Mouse (Mus musculus): ENCODE results near the gene Csnk1g1. TPM values are rescaled to one million over a fixed set of nuclear protein-coding genes. Genes with fewer than 3 reads are reported as not detected.

The Csnk1g1 gene
- total RNA-seq (2021): 10 to 100 TPM; 12.4 to 13.7 TPM
- long read RNA-seq, experiment 1, partial matches to known transcripts: 1 of 2 reads
- long read RNA-seq, experiment 1, other reads (novel, unspliced or antisense): 1 of 2 reads
- long read RNA-seq, experiment 2, full-length matches to known transcripts: 1 of 2 reads
- long read RNA-seq, experiment 2, partial matches to known transcripts: 0 of 2 reads
- long read RNA-seq, experiment 2, other reads (novel, unspliced or antisense): 1 of 2 reads

DNA sequence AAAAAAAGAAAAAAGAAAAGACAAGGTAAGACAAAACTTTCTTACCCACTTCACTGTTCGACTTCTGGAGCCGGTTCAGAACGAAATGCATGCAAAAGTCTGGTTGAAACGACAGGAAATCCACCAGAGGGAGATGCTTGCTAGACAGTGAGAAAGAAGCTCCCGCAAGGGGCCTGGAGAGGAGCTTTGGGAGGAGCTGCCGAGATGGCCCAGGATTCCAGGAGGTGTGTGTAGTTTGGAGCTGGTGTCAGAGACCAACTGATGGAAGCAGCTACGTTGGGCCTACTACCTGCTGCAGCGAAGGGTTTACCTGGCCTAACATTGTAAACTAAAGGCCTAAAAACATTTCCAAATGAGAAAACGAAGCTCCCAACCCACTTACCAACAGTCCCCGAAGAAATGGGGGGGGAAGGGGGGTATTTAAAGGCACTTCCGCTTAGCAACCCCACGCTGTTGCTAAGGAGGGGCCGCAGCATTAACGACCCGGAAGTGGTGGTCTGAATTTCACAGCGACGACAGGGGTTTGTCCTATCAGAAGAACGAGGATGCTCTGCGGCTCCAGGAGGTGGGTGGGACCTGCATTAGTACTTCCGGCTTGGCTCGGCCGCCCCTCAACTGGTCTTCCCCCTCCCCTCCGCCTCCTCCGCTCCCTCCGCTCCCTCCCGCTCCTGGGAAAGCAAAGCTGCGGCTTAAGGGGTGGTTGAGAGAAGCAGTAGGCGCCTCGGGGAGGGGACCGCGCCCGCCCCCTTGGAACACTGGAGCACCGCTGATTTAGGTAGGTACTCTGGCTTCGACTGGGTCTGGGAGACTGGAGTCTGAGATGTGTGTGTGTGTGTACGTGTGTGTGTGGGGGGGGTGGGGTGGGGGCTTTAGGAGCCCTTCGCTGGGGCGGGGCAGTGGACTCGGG, at the start of gene Csnk1g1, which contains the start of gene Trip4:
Gene Csnk1g1, plus strand, starts transcription at position 531 of the 907 bp plus-strand sequence.
Gene Trip4, minus strand, starts transcription at position 401 of the 907 bp plus-strand sequence.
- intact Hi-C loops (cut with DNase I): loop anchor here (2.0 to 10.0 kb wide), 2 partner anchors 96 to 176 kb away; no protein-coding TSS in a partner anchor

DNA sequence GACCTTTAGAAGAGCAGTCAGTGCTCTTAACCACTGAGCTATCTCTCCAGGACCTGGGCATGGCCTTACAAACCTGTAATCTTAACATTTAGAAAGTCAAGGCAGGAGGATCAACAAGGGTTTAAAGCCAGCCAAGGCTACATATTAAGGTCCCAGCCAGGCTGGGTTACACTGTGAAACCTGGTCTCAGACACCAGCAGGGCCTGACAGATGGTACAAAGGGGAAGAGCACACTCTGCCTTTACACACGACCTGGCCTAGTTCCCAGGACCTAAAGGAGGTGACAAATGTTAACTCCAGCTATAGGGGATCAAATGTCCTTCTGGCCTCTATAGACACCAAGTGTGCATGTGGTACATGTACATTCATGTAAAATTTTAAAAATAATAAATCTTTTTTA, 49.1 kb upstream of the Csnk1g1 start:
- intact Hi-C loops (cut with DNase I): no loop called here
- DNase-seq: no peak

More for the DNA sequence above, at the start of gene Csnk1g1, which contains the start of gene Trip4:
- peak; percentile 92 to 93 for DNase-seq

DNA sequence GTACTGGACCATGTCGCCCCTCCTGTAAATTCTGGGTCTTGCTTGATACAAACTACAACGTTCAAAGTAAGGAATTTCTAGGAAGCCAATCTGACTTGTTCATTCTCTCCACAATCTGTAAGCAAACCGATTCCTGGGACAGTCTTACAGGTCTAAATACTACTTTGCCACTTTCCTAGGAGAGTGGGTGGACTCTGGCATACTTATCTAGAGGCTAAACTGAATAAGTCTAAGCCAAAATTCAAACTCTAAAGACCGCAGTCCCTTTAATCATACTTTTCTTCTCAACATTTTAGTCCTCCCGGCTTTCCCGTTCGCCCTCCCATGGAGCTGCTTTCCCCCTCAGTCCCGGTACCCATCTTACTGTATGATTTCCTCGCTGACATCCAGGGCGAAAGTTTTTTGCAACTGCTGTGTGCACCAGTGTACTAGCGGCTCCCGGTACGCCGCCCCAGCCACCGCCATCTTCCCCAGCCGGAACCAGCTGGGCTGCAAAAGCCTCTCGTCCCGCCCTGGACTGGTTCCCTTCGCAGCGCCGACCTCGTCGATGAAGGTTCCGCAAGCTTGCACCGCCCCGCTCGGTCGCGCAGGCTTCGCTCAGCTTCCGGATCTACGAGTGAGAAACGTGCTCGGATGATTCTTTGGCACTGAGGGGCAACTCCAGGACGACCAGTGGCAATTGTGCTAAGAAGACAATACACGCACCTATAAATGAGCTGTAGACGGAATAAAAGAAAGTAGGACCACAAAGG, 24.0 kb upstream of the Csnk1g1 start:
- intact Hi-C loops (cut with DNase I): no loop called here

DNA sequence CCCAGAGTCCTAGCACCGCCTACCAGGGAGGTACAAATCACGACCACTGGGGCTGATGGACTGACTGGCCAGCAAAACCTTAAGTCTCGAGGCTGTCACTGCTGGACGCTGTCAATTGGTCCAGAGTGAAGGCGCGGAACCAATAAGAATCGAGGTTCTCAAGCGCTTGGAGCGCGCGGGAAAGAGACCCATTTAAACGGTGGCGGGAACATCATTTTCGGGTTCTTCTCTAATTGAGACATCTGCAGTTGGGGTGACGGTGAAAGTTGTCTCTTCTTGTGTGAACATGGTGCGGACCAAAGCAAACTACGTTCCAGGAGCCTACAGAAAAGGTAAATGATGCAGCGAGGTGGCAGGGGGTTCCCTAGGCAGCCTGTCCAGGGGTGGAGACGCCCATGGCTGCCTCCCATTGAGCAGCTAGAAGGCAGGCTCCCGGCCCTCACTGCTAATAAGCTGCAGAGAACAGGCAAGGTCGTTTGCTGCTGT, 18.5 kb upstream of the Csnk1g1 start, which contains the start of gene Pclaf:
Gene Pclaf, plus strand, starts transcription at position 95 of the 486 bp plus-strand sequence.
- intact Hi-C loops (cut with DNase I): no loop called here
- peak; percentile 62 to 68 for DNase-seq

More for the DNA sequence above, 24.0 kb upstream of the Csnk1g1 start:
- peak; percentile 90 to 94 for DNase-seq

DNA sequence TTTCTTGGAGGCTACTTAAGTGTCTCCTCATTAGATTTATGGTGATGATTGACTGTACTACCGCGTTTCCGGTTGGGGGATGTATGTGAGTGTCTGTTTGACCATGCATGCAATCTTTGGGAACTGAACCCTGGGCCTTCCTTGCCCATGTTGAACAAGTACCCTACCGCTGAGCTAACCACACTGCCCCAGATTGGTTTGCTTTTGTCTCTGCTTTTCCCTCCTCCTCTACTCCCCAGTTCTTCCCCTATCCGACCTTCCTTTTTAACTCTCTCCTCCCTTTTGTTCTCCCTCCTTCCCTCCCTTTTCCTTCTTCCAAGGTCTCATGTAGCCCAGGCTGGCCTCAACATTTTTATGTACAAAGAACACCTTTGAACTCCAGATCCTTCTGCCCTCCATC, 17.6 kb upstream of the Csnk1g1 start:
- intact Hi-C loops (cut with DNase I): no loop called here
- DNase-seq: no peak

DNA sequence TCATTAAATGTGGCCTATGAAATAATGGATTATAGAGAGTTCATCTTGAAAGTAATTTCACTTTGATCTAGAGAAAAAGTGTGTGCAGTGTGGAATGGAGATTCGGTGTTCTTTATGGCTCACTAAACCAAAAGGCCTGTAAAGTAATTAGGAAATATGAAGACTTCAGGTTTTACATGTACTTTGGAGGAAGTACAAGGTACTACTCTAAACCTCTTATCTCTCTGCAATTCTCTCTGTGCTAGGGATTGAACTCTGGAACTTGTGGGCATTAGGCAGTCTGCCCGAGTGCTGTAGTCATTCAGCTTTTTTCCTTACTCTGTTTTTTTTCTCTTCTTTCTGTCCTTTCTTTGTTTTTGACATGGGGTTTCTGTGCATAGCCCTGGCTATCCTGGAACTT, 11.7 kb upstream of the Csnk1g1 start:
- DNase-seq: no peak
- intact Hi-C loops (cut with DNase I): no loop called here

DNA sequence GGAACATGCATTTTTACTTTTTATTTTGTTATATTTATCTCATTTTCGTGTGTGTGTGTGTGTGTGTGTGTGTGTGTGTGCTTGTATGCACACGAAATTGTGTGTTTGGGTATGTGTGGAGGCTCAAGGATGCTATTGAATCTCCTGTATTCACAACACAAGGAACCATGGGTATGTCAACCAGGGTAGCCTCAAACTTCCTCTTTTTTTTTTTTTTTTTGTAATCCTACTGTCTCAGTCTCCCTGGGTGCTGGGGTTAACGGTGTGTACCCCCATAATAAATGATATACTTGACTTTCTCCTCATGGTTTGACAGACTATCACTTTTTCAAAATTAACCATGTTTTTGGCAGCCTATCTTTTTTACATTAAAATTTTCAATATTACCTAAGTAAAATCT, 5.8 kb upstream of the Csnk1g1 start:
- intact Hi-C loops (cut with DNase I): loop anchor here (10.0 kb wide), 1 partner anchor 182 kb away; no protein-coding TSS in a partner anchor

DNA sequence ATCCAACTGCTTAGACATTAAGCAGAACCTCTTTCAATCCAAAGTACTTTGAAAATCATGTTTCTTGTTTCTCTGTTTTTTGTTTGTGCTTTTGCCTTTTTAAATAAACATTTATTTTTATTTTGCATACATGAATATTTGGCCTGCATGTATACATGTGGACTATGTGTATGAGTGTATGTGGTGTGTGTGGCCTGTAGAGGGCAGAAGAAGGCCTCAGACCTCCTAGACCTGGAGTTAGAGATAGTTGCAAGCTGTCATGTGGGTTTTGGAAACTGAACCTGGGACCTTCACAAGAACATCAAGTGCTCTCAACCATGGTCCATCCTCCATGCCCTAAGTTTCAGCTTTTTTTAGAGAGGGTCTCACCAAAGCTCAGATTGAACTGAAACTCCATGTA, 5.3 kb upstream of the Csnk1g1 start:
- DNase-seq: no peak
- intact Hi-C loops (cut with DNase I): loop anchor here (10.0 kb wide), 1 partner anchor 181 kb away; no protein-coding TSS in a partner anchor

More for the DNA sequence above, 5.8 kb upstream of the Csnk1g1 start:
- DNase-seq: no peak

DNA sequence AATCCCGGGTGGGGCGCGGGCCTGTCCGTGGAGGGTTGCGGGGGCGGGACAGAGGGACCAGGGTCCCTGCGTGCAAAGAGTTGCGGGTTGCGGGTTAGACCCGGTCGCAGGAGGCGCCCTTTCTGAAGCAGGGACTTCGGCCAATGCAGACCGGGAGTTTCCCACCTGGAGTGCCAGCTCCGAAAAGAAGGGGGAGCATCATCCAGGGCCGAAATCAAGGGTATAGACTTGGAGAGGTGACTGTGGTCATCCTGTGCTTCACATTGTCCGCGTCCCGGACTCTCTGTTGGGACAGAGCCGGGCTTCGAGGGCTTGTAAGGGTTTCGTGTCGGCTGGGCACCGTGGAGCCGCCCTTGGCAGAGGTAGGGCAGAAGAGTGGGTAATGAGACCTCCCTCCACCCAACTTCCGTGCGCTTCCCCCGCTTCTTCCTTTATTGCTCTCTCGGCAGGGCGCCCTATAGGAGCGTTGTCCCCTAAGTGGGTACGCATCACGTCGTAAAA, 627 bp downstream of the Csnk1g1 start:
- peak in 1 of 2 experiments; percentile 68 for DNase-seq
- intact Hi-C loops (cut with DNase I): loop anchor here (2.0 to 10.0 kb wide), 2 partner anchors 95 to 175 kb away; no protein-coding TSS in a partner anchor

DNA sequence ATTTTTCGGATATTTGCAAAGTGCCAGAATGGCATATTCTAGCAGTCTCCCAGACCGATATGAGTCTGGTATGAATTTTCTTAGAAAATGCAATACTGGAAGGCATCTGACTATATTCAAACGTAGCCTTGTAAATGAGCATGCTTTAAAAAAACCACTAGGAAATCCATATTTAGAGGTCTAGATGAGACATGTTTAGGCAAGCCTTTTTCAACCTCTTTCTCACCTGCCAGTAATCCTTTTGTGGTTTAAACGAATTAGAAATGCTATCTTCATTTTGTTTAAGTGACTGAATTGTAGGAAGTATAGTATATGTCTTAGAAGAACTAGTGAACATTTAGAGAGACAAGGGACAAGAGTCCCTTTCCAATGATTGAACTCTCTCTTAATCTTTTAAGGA, 1.1 kb downstream of the Csnk1g1 start:
- intact Hi-C loops (cut with DNase I): loop anchor here (2.0 to 10.0 kb wide), 2 partner anchors 95 to 175 kb away; no protein-coding TSS in a partner anchor
- DNase-seq: no peak

DNA sequence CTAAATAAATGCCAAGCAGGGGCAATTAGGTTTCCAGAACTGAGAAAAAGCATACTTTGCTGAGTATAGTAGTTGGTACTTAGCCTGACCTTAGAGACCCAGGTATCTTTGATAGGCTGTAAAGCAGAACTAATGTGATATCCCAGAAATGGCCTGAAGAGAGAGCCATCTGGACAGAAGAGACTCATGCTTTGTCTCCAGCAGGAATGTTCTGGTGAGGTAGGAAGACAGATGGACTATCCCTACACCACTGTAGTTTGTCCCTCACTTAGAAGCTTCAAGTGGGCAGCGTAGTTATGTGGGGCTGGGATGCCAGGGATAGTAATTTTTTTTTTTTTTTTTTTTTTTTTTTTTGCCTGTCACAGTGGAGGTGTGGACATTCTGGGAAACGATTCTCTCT, 5.3 kb downstream of the Csnk1g1 start:
- intact Hi-C loops (cut with DNase I): no loop called here
- DNase-seq: no peak

DNA sequence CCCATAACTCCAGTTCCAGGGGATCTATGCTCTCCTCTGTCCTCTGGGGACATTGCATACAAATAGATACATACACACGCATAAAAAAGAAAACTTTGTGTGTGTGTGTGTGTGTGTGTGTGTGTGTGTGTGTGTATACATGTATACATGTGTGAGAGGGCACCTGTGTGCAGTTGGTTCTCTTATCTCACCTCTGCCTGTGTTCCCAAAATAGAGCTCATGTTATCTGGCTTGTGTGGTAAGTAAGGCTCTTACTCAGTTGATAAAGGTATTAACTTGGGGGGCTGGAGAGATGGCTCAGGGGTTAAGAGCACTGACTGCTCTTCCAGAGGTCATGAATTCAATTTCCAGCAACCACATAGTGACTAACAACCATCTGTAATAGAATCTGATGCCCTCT, 8.3 kb downstream of the Csnk1g1 start:
- intact Hi-C loops (cut with DNase I): no loop called here
- no peak for DNase-seq

DNA sequence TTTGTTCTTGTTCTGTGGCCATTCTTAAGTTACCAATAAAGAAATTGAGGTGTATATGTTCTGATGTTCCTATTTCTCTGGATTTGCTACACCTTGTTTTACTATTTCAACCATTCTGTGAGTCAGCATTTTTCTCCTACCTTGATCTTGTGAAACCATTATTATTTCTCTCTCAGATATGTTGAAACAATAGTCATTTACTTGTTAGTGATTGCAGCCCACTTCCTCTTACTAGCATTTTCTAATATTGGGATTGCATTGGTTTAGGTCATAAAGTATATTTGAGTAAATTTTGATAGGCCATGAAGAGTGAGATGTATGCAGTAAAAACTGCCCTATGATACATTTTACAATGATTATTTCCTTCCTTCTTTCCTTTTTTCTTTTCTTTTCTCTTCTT, 19.7 kb downstream of the Csnk1g1 start:
- DNase-seq: no peak
- intact Hi-C loops (cut with DNase I): no loop called here

DNA sequence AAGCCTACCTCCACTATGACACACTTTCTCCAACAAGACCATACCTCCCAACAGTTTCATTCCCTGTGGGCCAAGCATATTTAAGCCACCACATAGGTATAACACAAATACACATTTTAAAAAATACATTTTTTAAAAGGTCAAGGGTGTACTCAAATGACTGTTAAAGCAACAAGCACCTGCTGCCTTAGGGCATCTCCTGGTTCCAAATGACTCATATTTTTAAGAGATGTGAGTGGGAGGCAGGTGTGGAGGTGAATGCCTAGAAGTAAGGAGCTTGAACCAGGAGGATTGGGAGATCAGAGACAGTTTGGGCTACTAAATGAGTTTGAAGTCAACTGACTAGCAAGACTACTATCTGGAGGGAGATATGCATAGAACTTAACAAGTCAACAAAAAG, 21.1 kb downstream of the Csnk1g1 start:
- no peak for DNase-seq
- intact Hi-C loops (cut with DNase I): no loop called here

DNA sequence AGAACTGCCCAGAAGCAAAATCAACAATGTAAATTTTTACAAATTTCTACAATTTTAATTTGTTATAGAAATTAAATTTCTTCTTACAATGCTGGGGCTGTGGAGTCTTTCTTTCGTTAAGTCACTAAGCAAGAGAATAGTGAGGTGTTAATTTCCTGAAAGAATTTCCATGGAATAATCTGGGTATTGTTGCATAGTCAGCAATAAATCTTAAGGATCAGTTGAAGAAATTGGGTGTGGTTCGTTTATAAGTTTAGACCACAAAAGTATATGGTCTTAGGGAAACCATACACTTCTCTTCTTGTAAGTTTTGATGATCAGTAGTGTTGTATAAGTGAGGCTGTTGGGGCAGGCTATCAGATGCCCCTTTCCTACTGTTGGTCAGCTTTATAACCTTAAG, 28.8 kb downstream of the Csnk1g1 start:
- no peak for DNase-seq
- intact Hi-C loops (cut with DNase I): no loop called here

DNA sequence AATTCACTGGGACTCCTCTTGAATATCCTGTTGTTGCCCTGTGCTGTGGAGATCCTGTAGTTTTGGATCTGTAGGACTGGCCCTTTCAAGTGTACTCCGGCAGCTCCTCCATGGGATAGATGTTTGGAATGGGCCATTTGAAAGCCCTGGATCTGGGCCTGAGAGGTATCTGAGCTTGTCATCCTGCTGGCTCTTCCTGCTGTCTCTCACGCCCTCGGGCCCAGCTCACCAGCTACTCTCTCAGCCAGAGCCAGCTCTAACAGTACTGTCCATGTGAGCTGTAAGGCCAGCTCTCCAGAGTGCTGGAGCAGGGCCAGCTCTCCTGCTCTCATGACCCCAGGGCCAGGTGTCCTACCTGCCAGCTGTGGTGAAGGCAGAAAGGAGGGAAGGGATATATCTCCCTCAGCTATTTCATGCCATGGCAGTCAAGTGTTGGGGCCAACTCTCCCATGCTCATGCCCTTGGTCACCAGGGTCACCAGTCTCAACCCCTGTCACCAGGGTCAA, 42.4 kb downstream of the Csnk1g1 start:
- no peak for DNase-seq
- intact Hi-C loops (cut with DNase I): no loop called here

DNA sequence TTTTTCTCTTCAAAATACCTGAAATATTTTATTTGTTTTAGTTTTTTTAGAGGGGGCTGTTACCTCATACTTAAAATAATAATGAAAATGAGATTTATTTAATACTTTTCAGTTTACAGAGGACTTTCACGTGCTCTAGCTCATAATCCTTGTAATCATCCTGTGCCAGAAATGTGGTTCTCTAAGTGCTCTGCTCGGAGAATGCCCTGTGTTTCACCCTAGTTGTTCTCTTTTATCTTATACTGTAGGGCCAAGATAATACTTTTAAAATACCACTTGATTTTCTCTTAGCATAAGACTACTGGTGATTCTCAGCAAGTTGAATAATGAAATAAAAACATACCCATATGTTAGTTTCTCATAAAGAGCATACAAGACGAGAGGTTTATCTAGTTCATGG, 61.3 kb downstream of the Csnk1g1 start:
- intact Hi-C loops (cut with DNase I): no loop called here
- no peak for DNase-seq

DNA sequence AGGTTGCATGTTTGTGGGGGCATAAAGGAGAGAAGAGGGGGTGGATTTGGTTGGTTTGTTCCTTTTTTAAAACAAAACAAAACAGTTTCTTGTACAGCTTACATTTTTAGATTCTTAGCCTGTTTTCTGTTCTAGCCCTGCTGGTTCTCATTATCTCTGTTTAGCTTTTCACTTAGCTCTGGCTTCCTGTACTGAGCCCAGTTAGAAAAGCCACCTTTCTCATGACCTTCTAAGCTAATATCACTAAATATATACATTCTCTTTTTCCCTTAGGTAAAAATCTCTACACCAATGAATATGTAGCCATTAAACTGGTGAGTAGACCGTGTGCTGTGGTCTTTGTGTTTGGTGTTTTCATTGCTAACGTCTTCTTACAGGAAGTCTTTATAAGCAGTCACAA, 64.5 kb downstream of the Csnk1g1 start:
- DNase-seq: no peak
- intact Hi-C loops (cut with DNase I): no loop called here

DNA sequence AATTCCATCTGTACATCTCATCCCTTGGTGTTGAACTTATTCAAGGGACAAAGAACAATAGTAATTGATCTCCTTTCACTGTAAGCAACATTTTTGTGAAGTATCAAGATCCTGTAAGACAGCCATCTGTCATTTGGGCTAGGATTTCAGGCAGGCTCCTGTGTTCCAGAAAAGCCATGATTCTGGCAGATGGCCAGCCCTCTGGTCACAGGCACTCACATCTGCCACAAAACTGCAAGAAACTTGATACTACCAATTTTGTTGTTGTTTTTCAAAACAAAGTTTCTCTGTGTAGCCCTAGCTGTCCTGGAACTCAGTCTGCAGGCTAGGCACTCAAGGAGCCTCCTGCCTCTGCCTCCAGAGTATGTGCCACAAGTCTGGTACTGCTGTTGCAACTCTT, 67.2 kb downstream of the Csnk1g1 start:
- DNase-seq: peak; percentile 40
- intact Hi-C loops (cut with DNase I): no loop called here

DNA sequence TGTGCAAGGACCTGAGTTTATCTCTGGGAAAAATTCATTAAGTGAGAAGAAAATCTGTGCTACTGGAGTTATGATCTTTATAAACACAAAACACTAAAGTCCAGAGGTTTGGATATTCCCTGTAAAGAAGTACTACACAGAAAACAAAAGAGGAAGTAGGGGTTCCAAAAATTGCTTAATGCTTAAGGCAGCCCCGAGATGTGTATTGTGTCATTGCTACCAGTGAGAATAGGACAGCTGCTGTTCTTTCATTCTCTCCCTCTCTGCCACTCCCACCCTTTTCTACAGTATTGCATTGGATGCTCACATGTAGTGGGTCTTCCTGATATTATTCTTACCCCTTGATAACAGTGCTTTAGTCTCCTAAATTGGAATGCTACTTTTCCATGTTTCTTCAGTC, 74.1 kb downstream of the Csnk1g1 start:
- intact Hi-C loops (cut with DNase I): no loop called here
- no peak for DNase-seq

Measured in heart, postnatal 14 days (tissue).